Mouse (Mus musculus) G1E (cell line): ENCODE data around the gene Olfr551. TPM values are rescaled to one million over a fixed set of nuclear protein-coding genes. Genes with fewer than 3 reads are reported as not detected.
A peak's percentile ranks its signal among the peaks of the same experiment; 100 is the strongest.

ENCODE experiments used
- ATAC-seq: 2 replicates; pipeline ENCODE4 v1.8.0; 2016; ENCODE audit warnings: mild to moderate bottlenecking; ENCODE audit not compliant: insufficient number of reproducible peaks, poor library complexity, low FRiP score, severe bottlenecking; ENCODE audit errors: extremely low read depth
- DNase-seq: peaks from one replicate; pipeline ENCODE4 v3.0.0; 2012; ENCODE audit warnings: low spot score
- H3K27me3 ChIP-seq: 2 replicates; pipeline ENCODE4 v1.6.1; 2012; ENCODE audit warnings: mild to moderate bottlenecking, low read length, inconsistent platforms; ENCODE audit not compliant: insufficient read depth
- H3K36me3 ChIP-seq: replicated peaks from 2 replicates; pipeline ENCODE3; 2012; ENCODE audit warnings: mild to moderate bottlenecking, inconsistent platforms
- H3K4me1 ChIP-seq: 2 replicates; pipeline ENCODE4 v1.6.1; 2012; ENCODE audit warnings: low read depth, low read length, inconsistent platforms, mixed read lengths; ENCODE audit not compliant: insufficient read depth
- H3K4me3 ChIP-seq: 2 replicates; pipeline ENCODE4 v1.5.1; 2012; ENCODE audit warnings: low read depth, mild to moderate bottlenecking, inconsistent platforms, low read length, moderate library complexity, mixed read lengths
- H3K9me3 ChIP-seq: replicated peaks from 2 replicates; pipeline ENCODE4 v1.6.1; 2012; ENCODE audit warnings: inconsistent platforms
- CTCF ChIP-seq: IDR thresholded peaks from 2 replicates; pipeline ENCODE4 v1.5.1; 2012; ENCODE audit warnings: low read depth, low read length, inconsistent platforms, mixed read lengths
- GATA1 ChIP-seq: IDR thresholded peaks from 2 replicates; pipeline ENCODE4 v1.6.1; 2012; ENCODE audit warnings: borderline replicate concordance, low read length, inconsistent platforms, mixed read lengths
- GATA2 ChIP-seq: IDR thresholded peaks from 2 replicates; pipeline ENCODE4 v1.6.1; 2012; ENCODE audit warnings: low read depth, low read length, inconsistent platforms, borderline replicate concordance
- POLR2AphosphoS5 ChIP-seq: IDR thresholded peaks from 2 replicates; pipeline ENCODE4 v1.6.1; 2012; ENCODE audit warnings: low read depth, low read length, inconsistent platforms; ENCODE audit not compliant: insufficient replicate concordance
- TAL1 ChIP-seq: conservative IDR thresholded peaks from 2 replicates; pipeline ENCODE4 v1.6.1; 2012; ENCODE audit warnings: low read depth, low read length, inconsistent platforms, mixed read lengths
- polyA plus RNA-seq: library from polyadenylated mRNA; stranded (reverse); fragments of >175 nt; gene quantifications from 2 replicates; pipeline ENCODE4 v1.2.3, GENCODE M21; 2012
- total RNA-seq, 2 experiments: library from RNA; stranded (forward) in 1 of 2; stranded (reverse) in 1 of 2; fragments of 200-1000 nt in 1 of 2; fragments of >200 nt in 1 of 2; fragmentation: Nextera tagmentation in 1 of 2; gene quantifications; 2 replicates each; pipeline ENCODE4 v1.2.3; 2014 to 2017

The Olfr551 gene
- total and polyA plus RNA-seq, 3 experiments, result 0.27 TPM; not detected in 2

GRCm38 (mm10) chr7:102575998-102576397, 15.7 kb downstream of the Olfr551 start:
- TF ChIP-seq POLR2AphosphoS5 (no peak), TAL1 (no peak), CTCF (no peak), GATA2 (no peak), GATA1 (no peak)
- no peak for DNase-seq
- ATAC-seq, result no peak
- Histone ChIP-seq H3K4me3 (no peak overlapping the region), H3K27me3 (peaks cover 12% of the 10 kb centered on the region), H3K4me1 (no peaks in the 10 kb centered on the region), H3K9me3 (no peaks in the 10 kb centered on the region), H3K36me3 (no peaks in the 10 kb centered on the region)

- H3K36me3 ChIP-seq, result no peaks in the 10 kb centered on the region
- H3K9me3 ChIP-seq, result no peaks in the 10 kb centered on the region
- peaks cover 9% of the 10 kb centered on the region for H3K27me3 ChIP-seq
- no peak for DNase-seq
- no peak for TF ChIP-seq CTCF
- TF ChIP-seq TAL1, result no peak
- no peak for TF ChIP-seq GATA2
- TF ChIP-seq GATA1, result no peak
- TF ChIP-seq POLR2AphosphoS5, result no peak
- no peaks in the 10 kb centered on the region for H3K4me1 ChIP-seq
- no peak for ATAC-seq
- no peak overlapping the region for H3K4me3 ChIP-seq
Observed at GRCm38 (mm10) chr7:102573174-102573830, 18.4 kb downstream of the Olfr551 start.

- no peak for ATAC-seq
- H3K4me3 ChIP-seq, result no peak within 1 kb of the TSS
Observed at GRCm38 (mm10) chr7:102571142-102571541, 20.5 kb downstream of the Olfr551 start, which contains the start of gene Olfr550. Gene Olfr550, plus strand, starts transcription at chr7:102571442.

GRCm38 (mm10) chr7:102566219-102566618, 25.5 kb downstream of the Olfr551 start:
- ATAC-seq, result no peak
- TF ChIP-seq GATA1 (no peak), POLR2AphosphoS5 (no peak)
- no peak overlapping the region for H3K4me3 ChIP-seq
- DNase-seq, result no peak
- peaks cover 3% of the 10 kb centered on the region; the same call in 1 of the 2 replicates for H3K27me3 ChIP-seq
- no peaks in the 10 kb centered on the region for H3K9me3 ChIP-seq
- peaks cover 28% of the 10 kb centered on the region for H3K36me3 ChIP-seq
- peaks cover 18% of the 10 kb centered on the region for H3K4me1 ChIP-seq

More at GRCm38 (mm10) chr7:102571142-102571541, 20.5 kb downstream of the Olfr551 start, which contains the start of gene Olfr550:
- TF ChIP-seq TAL1 (no peak), POLR2AphosphoS5 (no peak), GATA1 (no peak), CTCF (no peak), GATA2 (no peak)
- Histone ChIP-seq H3K36me3 (no peaks in the 10 kb centered on the region), H3K9me3 (no peaks in the 10 kb centered on the region), H3K27me3 (peaks cover 9% of the 10 kb centered on the region), H3K4me1 (no peaks in the 10 kb centered on the region)
- DNase-seq, result no peak

GRCm38 (mm10) chr7:102564999-102565997, 26.4 kb downstream of the Olfr551 start, which contains the start of gene Trim21:
Gene Trim21, minus strand, starts transcription at chr7:102565486.
- ATAC-seq, result peak; percentile 100
- Histone ChIP-seq H3K4me1 (peaks cover 18% of the 10 kb centered on the region), H3K4me3 (peak within 1 kb of the TSS; percentile 76), H3K9me3 (no peaks in the 10 kb centered on the region), H3K36me3 (peaks cover 38% of the 10 kb centered on the region), H3K27me3 (no peaks in the 10 kb centered on the region; the same call in 1 of the 2 replicates)
- TF ChIP-seq GATA2 (no peak), GATA1 (no peak), POLR2AphosphoS5 (no peak), CTCF (no peak), TAL1 (no peak)
- DNase-seq, result peak; percentile 87

GRCm38 (mm10) chr7:102553279-102553678, 38.4 kb downstream of the Olfr551 start:
- DNase-seq (no peak), ATAC-seq (no peak)
- Histone ChIP-seq H3K4me3 (no peak overlapping the region), H3K36me3 (no peaks in the 10 kb centered on the region), H3K4me1 (no peaks in the 10 kb centered on the region), H3K9me3 (no peaks in the 10 kb centered on the region), H3K27me3 (peaks cover 12% of the 10 kb centered on the region; the same call in 1 of the 2 replicates)
- TF ChIP-seq TAL1 (no peak), GATA1 (no peak), POLR2AphosphoS5 (no peak), CTCF (no peak), GATA2 (no peak)
